Mouse (Mus musculus) heart, embryonic 11.5 days (tissue): ENCODE measurements around the gene Cdk12. TPM values are rescaled to one million over a fixed set of nuclear protein-coding genes. Genes with fewer than 3 reads are reported as not detected.

Experiments used
- ATAC-seq: fragments of 200-750 bp; cut with Nextera tagmentation; replicated peaks from 2 replicates; pipeline ENCODE4 v1.8.0; 2017; ENCODE audit warnings: moderate library complexity; ENCODE audit not compliant: insufficient number of reproducible peaks, low FRiP score, low TSS enrichment
- H3K27ac ChIP-seq: fragments of 300-500 bp; sonication (generic); 2 replicates; pipeline ENCODE4 v1.5.1; 2014; ENCODE audit warnings: mild to moderate bottlenecking, low read depth, low read length
- H3K27me3 ChIP-seq: fragments of 300-500 bp; sonication (generic); 2 replicates; pipeline ENCODE4 v1.6.1; 2014; ENCODE audit warnings: mild to moderate bottlenecking, low read length, mixed read lengths; ENCODE audit not compliant: control insufficient read depth, insufficient read depth
- H3K36me3 ChIP-seq: fragments of 300-500 bp; sonication (generic); 2 replicates; pipeline ENCODE4 v1.6.1; 2014; ENCODE audit warnings: mild to moderate bottlenecking, low read length, moderate library complexity, mixed read lengths; ENCODE audit not compliant: control insufficient read depth, insufficient read depth
- H3K4me1 ChIP-seq: fragments of 300-500 bp; sonication (generic); 2 replicates; pipeline ENCODE4 v1.6.1; 2014; ENCODE audit warnings: low read length; ENCODE audit not compliant: control insufficient read depth, insufficient read depth
- H3K4me2 ChIP-seq: fragments of 300-500 bp; sonication (generic); 2 replicates; pipeline ENCODE4 v1.6.1; 2014; ENCODE audit warnings: mild to moderate bottlenecking, moderate library complexity
- H3K4me3 ChIP-seq: fragments of 300-500 bp; sonication (generic); 2 replicates; pipeline ENCODE4 v1.5.1; 2014; ENCODE audit warnings: low read depth, low read length
- H3K9ac ChIP-seq: fragments of 300-500 bp; sonication (generic); 2 replicates; pipeline ENCODE4 v1.6.1; 2014; ENCODE audit warnings: mild to moderate bottlenecking, low read depth, low read length, moderate library complexity
- H3K9me3 ChIP-seq: fragments of 300-500 bp; sonication (generic); replicated peaks from 2 replicates; pipeline ENCODE4 v1.6.1; 2016; ENCODE audit warnings: low read length; ENCODE audit not compliant: control insufficient read depth
- WGBS: fragments of 180-500 bp; shearing (Covaris S2); extraction: QIAGEN DNeasy Blood & Tissue Kit; methylation state at CpG from one replicate; pipeline ENCODE4 v1.1.7; 2014; ENCODE audit not compliant: insufficient replicate concordance; 5-methylcytosine and 5-hydroxymethylcytosine counted together
- polyA plus RNA-seq: library from polyadenylated mRNA; unstranded; fragments of >200 nt; fragmentation: Nextera tagmentation; extraction: Ambion mirVana; gene quantifications from 2 replicates; pipeline ENCODE4 v1.2.1, GENCODE M21; 2014

Gene Cdk12
- polyA plus RNA-seq, 1 experiment from 2014 or later = 11.4 TPM

DNA sequence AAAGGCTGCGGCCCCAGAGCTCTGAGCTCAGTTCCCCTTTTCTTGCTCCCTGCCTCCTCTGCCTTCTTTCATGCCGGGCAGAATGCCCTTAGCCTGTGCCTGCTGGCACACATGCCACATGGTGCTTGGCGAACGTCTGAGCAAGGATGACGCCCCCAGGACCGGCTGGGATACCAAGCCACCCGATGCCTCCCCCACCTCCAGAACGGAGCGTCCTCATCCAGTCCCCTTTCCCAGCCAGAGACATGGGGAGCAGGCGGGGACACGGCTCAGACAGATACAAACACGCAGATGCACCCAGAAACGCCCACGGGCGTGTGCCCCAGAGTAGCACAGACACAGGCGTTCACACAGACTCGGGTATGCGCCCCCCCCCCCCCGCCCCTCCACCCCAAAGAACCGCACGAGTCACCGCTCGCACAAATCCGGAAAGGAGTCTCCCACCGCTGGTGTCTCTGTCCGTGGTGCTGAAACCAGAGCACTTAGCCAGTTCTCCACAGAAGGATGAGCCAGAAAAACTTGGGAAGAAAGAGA lies 111.0 kb downstream of the Cdk12 start:
- Histone ChIP-seq H3K9me3 (no peaks in the 10 kb centered on the region), H3K36me3 (no peaks in the 10 kb centered on the region), H3K4me2 (no peak overlapping the region), H3K4me1 (no peaks in the 10 kb centered on the region), H3K27me3 (peaks cover 73% of the 10 kb centered on the region), H3K9ac (no peak overlapping the region), H3K27ac (no peak overlapping the region), H3K4me3 (no peak overlapping the region)
- ATAC-seq = no peak
- 4% methylated on average over 26 of the region's 26 CpGs for WGBS

DNA sequence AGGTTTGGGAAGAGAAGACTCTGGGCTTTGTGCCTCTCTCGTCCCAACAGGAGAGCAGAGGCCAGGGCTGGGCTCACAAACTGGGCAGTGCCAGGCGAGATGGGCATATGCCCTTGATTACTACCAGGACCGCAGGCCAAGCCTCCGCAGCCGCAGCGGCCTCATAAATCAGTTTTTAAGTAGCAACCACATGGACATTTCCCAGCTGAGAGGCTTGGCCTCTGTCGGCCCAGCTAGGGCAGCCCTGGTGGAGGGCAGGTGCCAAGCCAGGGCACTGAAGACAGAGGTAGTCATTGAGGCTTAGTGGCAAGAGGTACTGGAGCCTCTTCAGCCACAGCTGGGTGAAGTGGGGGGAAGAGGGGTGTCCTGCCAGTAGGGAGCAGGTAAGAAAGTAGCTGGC lies 114.6 kb downstream of the Cdk12 start:
- ATAC-seq = no peak
- Histone ChIP-seq H3K27ac (no peak overlapping the region), H3K27me3 (peaks cover 94% of the 10 kb centered on the region), H3K9ac (no peak overlapping the region), H3K9me3 (no peaks in the 10 kb centered on the region), H3K4me2 (no peak overlapping the region), H3K36me3 (no peaks in the 10 kb centered on the region), H3K4me3 (no peak overlapping the region), H3K4me1 (no peaks in the 10 kb centered on the region)
- 9% methylated on average over 7 of the region's 7 CpGs for WGBS

DNA sequence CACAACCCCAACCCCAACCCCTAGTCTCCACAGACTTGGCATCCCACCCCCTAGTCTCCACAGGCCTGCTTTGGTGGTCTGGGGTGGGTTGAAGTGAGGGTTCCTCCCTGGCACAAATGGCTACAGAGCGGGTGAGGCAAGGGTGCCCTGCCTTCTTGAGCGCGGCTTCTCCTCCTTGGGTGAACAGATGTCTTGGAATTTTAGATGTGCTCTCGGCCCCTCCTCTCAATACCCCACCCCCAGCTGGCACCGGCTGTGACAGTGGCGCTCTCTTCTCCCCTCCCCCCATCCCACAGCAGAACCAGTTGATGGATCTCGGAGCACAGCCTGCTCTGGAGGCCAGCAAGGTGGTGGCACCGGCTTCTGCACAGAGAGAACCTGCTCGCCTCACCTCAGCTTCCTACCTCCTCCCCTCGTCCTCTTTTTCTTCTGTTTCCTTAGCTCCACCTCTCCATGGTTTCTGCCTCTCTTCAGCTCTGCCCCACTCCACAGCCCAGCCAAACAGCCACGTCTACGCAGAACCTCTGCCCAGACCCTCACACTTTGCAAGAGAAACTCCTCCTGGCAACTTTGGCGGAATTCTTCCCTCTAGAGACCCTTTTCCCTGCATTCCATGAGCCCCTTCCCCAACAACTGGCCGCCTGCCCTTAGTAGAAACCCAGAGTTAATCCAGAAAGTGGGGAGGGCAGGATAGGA lies 115.7 kb downstream of the Cdk12 start:
- H3K9me3 ChIP-seq = no peaks in the 10 kb centered on the region
- 2% methylated on average over 14 of the region's 14 CpGs for WGBS
- no peaks in the 10 kb centered on the region for H3K36me3 ChIP-seq
- H3K4me2 ChIP-seq = no peak overlapping the region
- no peaks in the 10 kb centered on the region for H3K4me1 ChIP-seq
- H3K27ac ChIP-seq = no peak overlapping the region
- ATAC-seq = no peak
- no peak overlapping the region for H3K4me3 ChIP-seq
- peaks cover 98% of the 10 kb centered on the region for H3K27me3 ChIP-seq
- no peak overlapping the region for H3K9ac ChIP-seq

DNA sequence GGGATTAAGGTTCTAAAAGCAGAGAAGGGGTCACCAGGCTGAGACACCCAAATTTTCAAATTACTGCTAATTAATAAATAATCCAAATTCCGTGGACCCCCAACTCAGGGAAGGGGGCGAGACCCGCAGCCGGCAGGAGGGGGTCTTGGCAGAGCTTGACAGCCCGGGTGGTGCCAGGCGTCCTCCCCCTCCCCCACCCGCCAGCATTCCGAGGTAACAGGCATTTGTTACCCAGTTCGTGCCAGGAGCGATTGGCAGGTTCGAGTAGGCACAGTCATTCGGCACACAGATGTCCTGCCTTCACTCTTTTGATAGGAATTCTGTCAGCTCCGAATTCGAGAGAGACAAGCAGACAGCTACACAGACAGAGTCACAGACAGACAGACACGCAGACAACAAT lies 116.3 kb downstream of the Cdk12 start:
- 2% methylated on average over 15 of the region's 15 CpGs for WGBS

DNA sequence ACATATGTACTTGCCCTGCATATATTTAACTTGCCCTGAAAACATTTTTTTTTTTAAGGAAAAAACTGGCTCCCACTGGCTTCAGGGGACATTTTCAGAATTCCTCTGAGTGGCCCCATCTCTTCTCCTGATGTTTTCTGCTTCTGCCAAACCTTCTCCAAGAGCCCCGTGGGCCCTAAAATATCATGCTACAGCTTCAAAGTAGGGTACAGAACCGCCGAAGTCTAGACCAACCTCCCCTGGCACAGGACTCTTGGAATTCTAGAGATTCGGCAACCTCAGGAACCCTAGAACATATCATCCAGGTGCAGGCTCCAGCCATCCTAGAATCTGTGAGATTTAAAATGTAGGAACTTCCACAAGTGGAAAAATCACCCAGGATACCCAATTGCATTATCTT lies 116.7 kb downstream of the Cdk12 start:
- Histone ChIP-seq H3K27ac (no peak overlapping the region), H3K4me1 (no peaks in the 10 kb centered on the region), H3K4me3 (no peak overlapping the region), H3K36me3 (no peaks in the 10 kb centered on the region), H3K9me3 (no peaks in the 10 kb centered on the region), H3K27me3 (peaks cover 99% of the 10 kb centered on the region), H3K9ac (no peak overlapping the region), H3K4me2 (no peak overlapping the region)
- WGBS = 17% methylated on average over 4 of the region's 4 CpGs
- ATAC-seq = no peak

More for the DNA sequence above, 116.3 kb downstream of the Cdk12 start:
- Histone ChIP-seq H3K4me2 (no peak overlapping the region), H3K9me3 (no peaks in the 10 kb centered on the region), H3K4me3 (no peak overlapping the region), H3K27me3 (peaks cover 99% of the 10 kb centered on the region), H3K4me1 (no peaks in the 10 kb centered on the region), H3K36me3 (no peaks in the 10 kb centered on the region), H3K27ac (no peak overlapping the region), H3K9ac (no peak overlapping the region)
- no peak for ATAC-seq

DNA sequence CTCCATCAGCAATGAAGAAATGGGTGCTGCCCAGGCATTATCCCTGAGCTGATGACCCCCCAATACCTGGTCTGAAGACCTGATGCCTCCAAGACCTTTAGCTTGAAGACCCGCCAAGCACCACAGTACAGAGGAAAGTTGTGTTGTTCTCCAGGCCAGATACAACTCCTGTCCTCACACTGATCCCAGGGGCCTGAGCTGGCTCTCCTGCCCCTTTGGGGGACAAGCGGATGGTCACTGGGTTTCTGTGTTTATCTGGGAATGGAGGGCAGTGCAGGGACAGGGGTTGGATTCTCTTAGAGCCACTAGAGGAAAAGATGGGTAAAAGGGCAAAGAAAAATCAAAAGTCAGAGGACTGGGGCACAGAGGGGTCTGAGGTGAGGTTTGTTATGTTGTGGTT lies 117.1 kb downstream of the Cdk12 start:
- Histone ChIP-seq H3K4me3 (no peak overlapping the region), H3K27ac (no peak overlapping the region), H3K4me2 (no peak overlapping the region), H3K36me3 (no peaks in the 10 kb centered on the region), H3K27me3 (peaks cover 100% of the 10 kb centered on the region), H3K4me1 (no peaks in the 10 kb centered on the region), H3K9ac (no peak overlapping the region), H3K9me3 (no peaks in the 10 kb centered on the region)
- 9% methylated on average over 2 of the region's 2 CpGs for WGBS
- no peak for ATAC-seq

DNA sequence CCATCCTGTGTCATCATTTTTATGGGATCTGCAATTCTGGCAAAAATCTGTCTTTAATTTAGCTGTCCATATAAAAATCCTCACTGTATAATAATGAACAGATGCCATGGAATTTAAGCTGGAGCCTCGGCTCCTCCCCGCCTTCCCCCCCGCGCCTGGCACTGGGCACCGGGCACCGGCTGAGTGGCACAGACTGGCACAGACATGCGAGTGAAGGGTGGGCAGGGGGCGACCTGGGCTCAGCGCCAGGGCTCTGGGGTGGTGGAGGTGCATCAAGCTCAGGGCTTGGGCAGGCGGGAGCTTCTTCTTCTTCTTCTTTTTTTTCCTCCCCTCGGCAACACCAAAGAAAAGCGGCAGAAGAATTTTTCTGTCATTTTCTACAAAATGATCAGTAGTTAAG lies 117.5 kb downstream of the Cdk12 start:
- Histone ChIP-seq H3K4me3 (no peak overlapping the region), H3K4me2 (no peak overlapping the region), H3K4me1 (no peaks in the 10 kb centered on the region), H3K27ac (no peak overlapping the region), H3K27me3 (peaks cover 100% of the 10 kb centered on the region), H3K36me3 (no peaks in the 10 kb centered on the region), H3K9ac (no peak overlapping the region), H3K9me3 (no peaks in the 10 kb centered on the region)
- 17% methylated on average over 12 of the region's 12 CpGs for whole genome bisulfite sequencing
- ATAC-seq = no peak

DNA sequence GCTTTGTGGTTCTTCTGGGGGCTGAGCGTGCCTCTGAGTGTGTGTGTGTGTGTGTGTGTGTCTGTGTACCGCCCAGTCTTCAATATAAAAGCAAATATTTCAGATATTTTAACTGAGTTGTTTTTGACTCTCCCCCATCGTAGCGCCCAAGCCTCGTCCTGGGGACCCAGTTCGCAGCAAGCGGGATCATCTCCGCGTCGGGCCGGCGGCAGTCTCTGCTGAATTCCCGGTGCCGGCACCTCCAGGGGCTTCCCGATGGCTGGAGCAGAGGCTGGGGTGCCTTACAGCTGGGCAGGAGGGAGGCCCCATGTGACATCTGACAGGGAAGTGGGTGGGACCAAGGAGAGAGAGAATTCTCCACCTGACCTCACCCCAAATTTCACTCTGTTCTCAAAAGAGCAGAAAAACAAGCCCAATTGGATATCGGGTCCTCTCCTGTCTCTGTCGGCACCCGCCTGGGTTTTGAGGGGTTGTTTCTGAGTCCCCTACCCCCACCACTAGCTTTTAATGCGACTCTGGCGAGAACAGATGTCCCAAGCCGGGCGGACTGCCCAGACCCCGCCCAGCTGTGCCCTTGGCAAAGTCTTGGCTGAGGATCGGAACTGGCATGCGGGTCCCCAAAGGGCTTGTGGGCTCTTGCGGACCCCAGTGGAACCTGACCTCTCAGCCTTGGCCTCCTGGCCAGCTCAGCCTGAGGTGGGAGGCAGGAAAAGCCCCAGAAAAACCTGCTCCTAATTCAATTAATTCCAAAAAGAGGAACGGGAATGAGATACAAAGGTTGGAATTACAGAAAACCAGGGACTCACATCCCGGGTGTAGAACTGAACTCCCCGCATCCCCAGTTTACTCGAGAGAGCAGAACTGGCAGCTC lies 118.2 kb downstream of the Cdk12 start:
- ATAC-seq = no peak
- Histone ChIP-seq H3K27ac (no peak overlapping the region), H3K9ac (no peak overlapping the region), H3K4me3 (no peak overlapping the region), H3K9me3 (no peaks in the 10 kb centered on the region), H3K4me1 (no peaks in the 10 kb centered on the region), H3K27me3 (peaks cover 100% of the 10 kb centered on the region), H3K4me2 (no peak overlapping the region), H3K36me3 (no peaks in the 10 kb centered on the region)
- WGBS = 2% methylated on average over 30 of the region's 30 CpGs
